Comparison of ENCODE assay signal across 12 mouse cellular contexts in genomic region chr2:101810774-101811173, GRCm38 (mm10).
"Had no signal": no experiment of that assay in that cellular context is flagged by ENCODE, and none has a peak within 500 bp of the region (broad histone marks: within the 10 kb centered on the region; RNA-seq: fewer than 3 reads in every experiment).

No protein-coding gene starts in this region.

- H3K9ac ChIP-seq: limb, embryonic 15.5 days; liver, embryonic 12.5 days; lung, embryonic 15.5 days; midbrain, embryonic 12.5 days had no signal

- H3K4me1 ChIP-seq: limb, embryonic 15.5 days; lung, embryonic 15.5 days; midbrain, embryonic 12.5 days had no signal

- H3K27me3 ChIP-seq: limb, embryonic 15.5 days; liver, embryonic 12.5 days; lung, embryonic 15.5 days; midbrain, embryonic 12.5 days had no signal

- DNase-seq: kidney, adult 18-20 months; kidney, postnatal 36 days; layer of hippocampus, adult 9-11 months; layer of hippocampus, postnatal 36 days; lung, postnatal 4 days; right cerebral cortex, postnatal 14 days; thymus, postnatal 36 days had no signal

- H3K4me3 ChIP-seq: limb, embryonic 15.5 days; liver, embryonic 12.5 days; lung, embryonic 15.5 days; midbrain, embryonic 12.5 days had no signal

- H3K4me2 ChIP-seq: limb, embryonic 15.5 days; liver, embryonic 12.5 days; lung, embryonic 15.5 days; midbrain, embryonic 12.5 days had no signal

- H3K36me3 ChIP-seq: limb, embryonic 15.5 days; liver, embryonic 12.5 days; lung, embryonic 15.5 days; midbrain, embryonic 12.5 days had no signal

- H3K9me3 ChIP-seq: limb, embryonic 15.5 days; liver, embryonic 12.5 days; lung, embryonic 15.5 days; midbrain, embryonic 12.5 days had no signal

- H3K27ac ChIP-seq: limb, embryonic 15.5 days; liver, embryonic 12.5 days; lung, embryonic 15.5 days; midbrain, embryonic 12.5 days had no signal

- ATAC-seq: liver, embryonic 12.5 days; midbrain, embryonic 16.5 days had no signal
